Mouse (Mus musculus) kidney, postnatal 36 days (tissue): ENCODE results near the gene Shkbp1.

Experiments
- DNase-seq, 2 experiments: peaks; one replicate each; pipeline ENCODE4 v3.0.0; 2021 to 2022; ENCODE audit warnings: mixed read lengths in 2 of 2

Shkbp1 gene

GRCm38 (mm10) chr7:27332353-27333199, 23.2 kb downstream of the Shkbp1 start:
- DNase-seq: peak; percentile 91 to 97

GRCm38 (mm10) chr7:27331854-27332253, 24.0 kb downstream of the Shkbp1 start:
- no peak for DNase-seq

GRCm38 (mm10) chr7:27331541-27331851, 24.3 kb downstream of the Shkbp1 start:
- DNase-seq: peak; percentile 45 to 58

GRCm38 (mm10) chr7:27330709-27331540, 24.9 kb downstream of the Shkbp1 start:
- peak; percentile 97 to 98 for DNase-seq

GRCm38 (mm10) chr7:27329981-27330380, 25.8 kb downstream of the Shkbp1 start:
- DNase-seq: no peak

GRCm38 (mm10) chr7:27329326-27329947, 26.4 kb downstream of the Shkbp1 start:
- peak; percentile 88 to 97 for DNase-seq

GRCm38 (mm10) chr7:27328648-27329047, 27.2 kb downstream of the Shkbp1 start:
- peak; percentile 63 to 75 for DNase-seq

GRCm38 (mm10) chr7:27328161-27328560, 27.7 kb downstream of the Shkbp1 start:
- DNase-seq: peak in 1 of 2 experiments; percentile 38

GRCm38 (mm10) chr7:27327500-27327899, 28.3 kb downstream of the Shkbp1 start:
- DNase-seq: no peak

GRCm38 (mm10) chr7:27326101-27326880, 29.5 kb downstream of the Shkbp1 start:
- peak; percentile 62 to 65 for DNase-seq

GRCm38 (mm10) chr7:27325697-27326096, 30.1 kb downstream of the Shkbp1 start:
- DNase-seq: peak; percentile 91 to 93

- DNase-seq: no peak
These were observed 30.9 kb downstream of the Shkbp1 start for GRCm38 (mm10) chr7:27324928-27325327.

- DNase-seq: no peak
These were observed 31.7 kb downstream of the Shkbp1 start for GRCm38 (mm10) chr7:27324161-27324560.

- no peak for DNase-seq
These were observed 32.8 kb downstream of the Shkbp1 start for GRCm38 (mm10) chr7:27323001-27323400.

GRCm38 (mm10) chr7:27322291-27322690, 33.5 kb downstream of the Shkbp1 start:
- peak; percentile 39 to 44 for DNase-seq

GRCm38 (mm10) chr7:27319411-27319810, 36.4 kb downstream of the Shkbp1 start:
- no peak for DNase-seq

GRCm38 (mm10) chr7:27315958-27316357, 39.9 kb downstream of the Shkbp1 start:
- DNase-seq: peak; percentile 41 to 61

- no peak for DNase-seq
These were observed 41.4 kb downstream of the Shkbp1 start for GRCm38 (mm10) chr7:27314393-27314792.

GRCm38 (mm10) chr7:27311651-27312284, 44.1 kb downstream of the Shkbp1 start:
- no peak for DNase-seq

GRCm38 (mm10) chr7:27310996-27311535, 44.8 kb downstream of the Shkbp1 start:
- DNase-seq: no peak

GRCm38 (mm10) chr7:27310306-27310705, 45.5 kb downstream of the Shkbp1 start:
- peak in 1 of 2 experiments; percentile 71 for DNase-seq

- DNase-seq: no peak
These were observed 46.0 kb downstream of the Shkbp1 start for GRCm38 (mm10) chr7:27309832-27310231.
